Mouse (Mus musculus): ENCODE measurements around the gene AC161166.1.
A peak's percentile ranks its signal among the peaks of the same experiment; 100 is the strongest.
"Not testable (repeated sequence)": the region's sequence is repeated elsewhere in the genome, so short reads cannot be mapped to it uniquely, and the experiment has no call there.

Gene AC161166.1

DNA sequence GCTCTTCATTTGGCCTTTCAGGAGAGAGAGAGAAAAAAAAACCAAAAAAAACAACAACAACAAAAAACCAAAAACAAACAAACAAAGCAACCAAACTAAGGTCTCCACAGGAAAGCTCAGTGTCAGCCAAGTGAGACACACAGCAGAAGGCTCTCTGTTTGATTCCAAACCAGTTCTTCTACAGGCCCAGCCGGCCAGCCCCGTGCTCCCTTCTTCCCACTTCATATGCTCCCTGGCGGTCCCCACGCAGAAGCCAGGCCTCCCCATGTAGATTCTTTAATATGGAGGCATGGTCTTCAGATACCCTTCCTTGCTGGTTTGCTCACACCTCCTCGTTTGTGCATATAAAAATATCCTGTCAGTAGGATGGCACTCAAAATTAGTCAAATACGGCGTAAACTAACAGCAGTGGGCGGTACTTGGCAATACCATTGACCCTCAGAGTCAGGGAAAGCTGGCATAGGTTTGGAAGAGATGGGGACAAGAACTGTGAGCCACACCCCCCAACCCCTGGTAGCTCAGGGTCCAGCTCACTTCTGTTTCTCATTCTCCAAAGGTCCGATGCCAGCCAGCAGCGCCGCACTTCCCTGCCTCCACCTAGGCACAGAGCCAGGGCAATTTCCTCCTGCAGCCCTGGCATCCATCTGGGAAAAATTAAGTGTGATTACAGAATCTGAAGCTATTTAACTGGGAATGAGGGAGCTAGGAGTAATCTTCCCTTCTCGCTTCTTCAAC is 13.6 kb upstream of the AC161166.1 start:
- no peak for DNase-seq (ENCODE audit: low spot score in 2 of 2)

DNA sequence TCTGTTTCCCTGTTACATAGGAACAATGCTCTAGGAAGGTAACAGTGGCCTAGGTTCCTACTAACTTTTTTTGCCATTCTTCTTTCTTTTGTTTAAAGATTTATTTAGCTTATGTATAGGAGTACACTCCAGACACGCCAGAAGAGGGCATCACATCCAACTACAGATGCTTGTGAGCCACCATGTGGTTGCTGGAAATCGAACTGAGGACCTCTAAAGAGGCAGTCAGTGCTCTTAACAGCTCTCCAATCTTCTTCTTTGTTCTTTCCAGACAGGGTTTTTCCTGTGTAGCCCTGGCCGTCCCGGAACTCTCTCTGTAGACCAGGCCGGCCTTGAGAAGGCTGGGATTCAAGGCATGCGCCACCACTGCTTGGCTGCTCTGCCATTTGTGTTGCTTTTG is 12.7 kb upstream of the AC161166.1 start:
- no peak for DNase-seq (ENCODE audit: low spot score in 2 of 2)

DNA sequence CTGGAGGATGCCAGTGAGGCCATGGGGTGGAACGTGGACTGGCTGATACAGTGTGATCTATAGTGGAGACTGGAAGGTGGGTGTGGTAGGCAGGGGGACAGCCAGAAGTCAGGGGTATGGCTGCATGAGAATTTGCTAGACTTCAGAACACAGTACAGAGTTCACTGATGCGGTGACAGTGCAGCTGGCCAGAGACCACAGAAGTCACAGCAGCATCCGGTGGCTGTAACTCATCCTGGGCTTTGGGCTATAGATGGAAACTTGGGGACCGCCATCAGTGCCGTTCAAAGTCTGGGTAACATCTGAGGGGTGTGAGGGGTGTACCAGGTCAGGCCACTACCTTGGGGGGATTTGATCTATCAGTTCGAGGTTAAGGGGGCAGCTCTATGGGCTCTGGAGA is 11.5 kb upstream of the AC161166.1 start:
- no peak for DNase-seq (ENCODE audit: low spot score in 2 of 2)

DNA sequence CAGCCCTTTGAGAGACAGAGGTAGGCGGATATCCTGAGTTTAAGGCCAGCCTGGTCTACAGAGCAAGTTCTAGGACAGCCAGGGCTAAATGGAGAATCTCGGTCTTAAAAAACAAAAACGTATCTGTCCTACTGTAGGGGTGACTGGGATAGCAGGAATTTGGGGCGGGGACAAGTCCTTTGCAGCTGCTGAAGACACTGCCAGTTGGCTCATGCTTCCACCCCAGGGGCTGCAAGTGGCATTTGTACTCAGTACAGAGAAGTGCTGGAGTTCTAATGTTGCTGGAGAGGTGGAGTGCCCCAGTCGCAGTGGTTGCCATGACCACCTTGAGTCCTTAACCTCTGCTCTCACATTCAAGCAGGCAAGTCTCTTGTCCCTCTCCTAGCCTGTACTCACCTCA is 10.6 kb upstream of the AC161166.1 start:
- no peak for DNase-seq (ENCODE audit: low spot score in 2 of 2)

DNA sequence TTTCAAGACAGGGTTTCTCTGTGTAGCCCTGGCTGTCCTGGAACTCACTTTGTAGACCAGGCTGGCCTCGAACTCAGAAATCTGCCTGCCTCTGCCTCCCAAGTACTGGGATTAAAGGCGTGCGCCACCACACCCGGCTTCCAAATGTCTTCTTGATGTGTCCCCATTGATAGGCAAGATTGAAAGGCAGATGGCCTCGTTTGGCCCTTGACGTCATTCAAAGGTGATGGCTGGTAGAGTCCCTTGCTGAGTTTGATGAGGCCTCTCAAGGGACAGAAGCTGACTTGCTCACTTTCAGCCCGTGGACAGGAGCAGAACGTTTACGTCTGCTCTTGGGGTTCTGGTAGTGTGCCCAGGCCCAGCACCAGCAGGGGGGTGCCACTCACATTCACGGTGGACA is 7.8 kb upstream of the AC161166.1 start:
- not testable (repeated sequence) for DNase-seq (ENCODE audit: low spot score in 2 of 2)

DNA sequence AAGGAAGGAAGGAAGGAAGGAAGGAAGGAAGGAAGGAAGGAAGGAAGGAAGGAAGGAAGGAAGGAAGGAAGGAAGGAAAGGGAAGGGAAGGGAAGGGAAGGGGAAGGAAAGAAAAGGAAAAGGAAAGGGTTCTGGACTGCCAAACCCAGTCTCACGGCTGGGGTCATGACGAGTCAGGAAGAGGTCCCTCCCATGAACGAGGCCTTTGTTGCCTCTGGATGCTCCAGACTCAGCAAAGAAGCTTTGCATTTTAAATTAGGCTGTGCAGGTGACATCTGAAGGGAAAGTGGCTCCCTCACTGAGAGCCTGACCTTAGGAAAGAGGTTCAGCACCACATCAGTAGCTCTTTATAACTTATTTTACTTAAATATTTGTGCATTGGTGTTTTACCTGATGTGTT is 6.9 kb upstream of the AC161166.1 start:
- DNase-seq (ENCODE audit: low spot score in 2 of 2): no peak

DNA sequence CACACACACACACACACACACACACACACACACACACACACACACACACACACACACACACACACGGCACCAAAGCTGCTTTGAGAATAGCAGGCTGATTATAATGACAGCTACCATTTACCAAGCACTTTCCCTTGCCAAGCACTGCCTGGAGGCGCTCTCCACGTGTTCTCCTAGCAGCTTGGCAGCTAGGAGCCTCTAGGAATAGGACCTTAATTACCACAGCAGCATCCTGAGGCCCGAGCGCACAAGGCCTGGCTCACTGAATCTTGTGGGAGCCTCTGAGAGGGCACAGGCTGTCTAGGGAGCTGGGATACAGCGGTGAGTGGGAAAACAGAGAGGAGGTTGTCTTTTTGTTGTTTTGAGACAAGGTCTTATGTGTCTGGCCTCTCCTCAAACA is 5.4 kb upstream of the AC161166.1 start:
- no peak for DNase-seq (ENCODE audit: low spot score in 2 of 2)

DNA sequence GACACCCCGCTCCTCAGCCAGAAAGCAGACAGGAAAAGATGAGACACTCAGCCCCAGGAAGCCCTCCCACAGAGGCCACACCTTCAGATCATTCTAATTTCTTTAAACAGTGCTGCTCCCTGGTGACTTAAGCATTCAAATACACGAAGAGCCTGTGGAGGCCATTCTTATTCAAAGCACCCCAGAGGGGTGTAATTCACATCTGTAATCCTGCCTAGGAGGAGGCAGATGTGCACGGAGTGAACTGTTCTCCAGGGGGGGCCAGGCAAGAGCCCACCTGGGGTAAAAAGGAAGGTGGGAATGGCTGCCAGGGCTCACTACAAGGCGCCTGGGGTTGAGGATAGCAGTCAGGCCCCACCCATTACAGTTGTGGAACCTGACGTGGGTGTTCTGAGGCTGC is 4.8 kb upstream of the AC161166.1 start:
- no peak for DNase-seq (ENCODE audit: low spot score in 2 of 2)

DNA sequence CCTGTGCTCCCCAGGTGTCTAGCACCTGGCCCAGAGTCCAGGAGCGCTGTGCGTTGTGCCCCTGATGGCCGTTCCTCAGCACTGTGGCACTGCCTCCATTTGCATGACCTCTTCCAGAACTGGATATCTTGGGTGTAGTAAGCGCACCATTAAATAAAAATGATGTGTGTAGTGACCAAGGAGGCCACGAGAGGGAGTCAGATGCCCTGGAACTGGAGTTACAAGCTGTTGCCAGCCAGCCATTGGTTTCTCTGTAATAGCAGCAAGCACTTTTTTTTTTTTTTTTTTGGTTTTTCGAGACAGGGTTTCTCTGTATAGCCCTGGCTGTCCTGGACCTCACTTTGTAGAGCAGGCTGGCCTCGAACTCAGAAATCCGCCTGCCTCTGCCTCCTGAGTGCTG is 4.1 kb upstream of the AC161166.1 start:
- DNase-seq (ENCODE audit: low spot score in 2 of 2): peak in 1 of 2 experiments; percentile 26

DNA sequence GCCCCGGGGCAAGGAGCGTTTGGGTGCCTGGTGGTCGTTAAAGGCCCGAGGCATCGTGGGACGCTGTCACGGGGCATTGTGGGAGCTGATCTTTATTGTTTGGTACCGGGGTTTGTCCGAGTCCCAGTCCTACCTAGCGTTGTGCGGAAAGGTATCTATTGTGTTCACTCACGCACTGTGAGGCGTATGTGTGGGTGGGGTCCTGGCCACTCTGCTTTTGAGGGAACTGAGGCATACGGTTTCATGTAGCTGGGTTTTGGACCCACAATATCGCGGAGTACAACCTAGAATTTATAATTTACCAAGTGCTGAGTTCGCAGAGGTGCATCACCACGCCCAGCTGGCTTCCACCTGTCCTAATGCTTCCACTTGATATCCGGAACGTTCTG is 4.5 kb downstream of the AC161166.1 start:
- no peak for DNase-seq (ENCODE audit: low spot score in 2 of 2)

DNA sequence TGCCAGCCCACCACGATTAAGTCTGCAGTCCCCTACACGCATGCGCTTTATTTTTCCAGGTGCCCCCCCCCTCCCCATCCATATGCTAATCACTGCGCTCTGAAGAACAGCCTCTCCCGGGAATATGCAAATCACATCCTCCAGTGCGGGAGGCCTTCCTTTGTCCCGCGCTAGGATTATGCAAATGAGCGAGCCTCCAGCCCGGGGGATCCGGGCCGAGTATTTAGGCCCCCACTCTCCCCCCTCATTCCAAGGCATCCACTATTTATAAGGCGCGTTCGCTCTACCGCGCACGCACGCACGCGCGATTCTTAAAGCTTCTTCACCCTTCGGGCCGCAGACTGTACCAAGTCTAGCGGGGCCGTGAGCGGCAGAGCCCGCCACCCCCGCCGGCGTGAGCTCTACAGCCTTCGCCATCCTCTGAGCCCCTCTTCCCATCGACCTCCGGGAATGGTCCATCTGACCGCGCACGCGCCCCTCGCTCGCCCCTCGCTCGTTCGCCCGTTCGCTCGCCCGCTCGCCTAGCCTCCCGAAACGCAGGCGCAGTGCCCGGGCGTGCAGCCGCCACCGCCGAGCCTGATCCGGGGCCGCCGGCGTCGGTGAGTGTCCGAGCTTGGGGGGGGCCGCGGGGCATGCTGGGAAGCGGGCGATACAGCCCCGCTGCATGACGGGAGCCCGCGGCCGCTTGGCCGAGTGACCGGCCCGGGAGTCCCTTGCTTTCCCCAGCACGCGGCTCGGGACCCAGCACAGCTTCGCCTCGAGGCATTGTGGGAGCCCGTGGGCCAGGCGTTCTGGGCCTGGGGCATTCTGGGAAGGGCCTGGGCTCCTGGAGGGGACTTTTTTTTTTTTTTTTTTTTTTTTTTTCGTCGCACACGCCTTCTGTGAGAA is 5.2 kb downstream of the AC161166.1 start, which contains the start of gene Zfp428:
Zfp428 (plus strand) TSS at position 169 of the 888 bp plus-strand sequence.
- peak; percentile 57 to 59 for DNase-seq (ENCODE audit: low spot score in 2 of 2)

DNA sequence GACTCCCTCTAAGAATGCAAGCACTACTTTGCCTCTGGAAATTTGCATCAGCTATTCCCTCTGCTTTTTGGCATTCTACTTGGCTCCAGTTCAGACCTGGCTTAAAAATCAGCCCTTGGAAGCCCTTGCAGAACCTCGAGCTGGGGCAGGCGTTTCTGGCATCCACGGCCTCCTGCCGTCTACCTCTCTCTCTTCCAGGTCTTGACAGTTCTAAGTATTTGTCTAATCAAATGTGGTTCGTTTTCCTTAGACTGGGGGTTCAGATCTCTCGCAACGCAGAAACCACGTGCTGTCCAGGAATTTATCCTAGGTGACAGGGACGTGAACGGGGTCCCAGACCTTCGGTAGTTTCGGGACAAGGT is 5.8 kb downstream of the AC161166.1 start:
- DNase-seq (ENCODE audit: low spot score in 2 of 2): no peak

DNA sequence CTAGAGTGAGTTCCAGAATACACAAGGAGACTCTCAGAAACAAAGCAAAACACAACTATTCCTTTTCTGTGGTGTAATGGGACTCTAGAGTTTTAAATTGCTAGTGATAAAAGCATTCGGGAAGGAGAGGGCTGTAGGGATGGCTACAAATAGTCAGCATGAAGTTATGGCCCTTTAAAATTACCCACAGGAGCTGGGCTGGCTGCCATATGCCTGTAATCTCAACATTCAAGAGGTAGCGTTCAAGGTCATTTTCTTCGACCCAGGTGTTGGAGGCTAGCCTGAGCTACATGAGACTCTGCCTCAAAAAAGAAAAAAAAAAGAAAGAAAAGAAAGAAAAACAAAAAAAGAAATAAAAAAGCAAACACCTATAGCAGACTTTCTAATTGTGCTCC is 6.2 kb downstream of the AC161166.1 start:
- DNase-seq (ENCODE audit: low spot score in 2 of 2): no peak

DNA sequence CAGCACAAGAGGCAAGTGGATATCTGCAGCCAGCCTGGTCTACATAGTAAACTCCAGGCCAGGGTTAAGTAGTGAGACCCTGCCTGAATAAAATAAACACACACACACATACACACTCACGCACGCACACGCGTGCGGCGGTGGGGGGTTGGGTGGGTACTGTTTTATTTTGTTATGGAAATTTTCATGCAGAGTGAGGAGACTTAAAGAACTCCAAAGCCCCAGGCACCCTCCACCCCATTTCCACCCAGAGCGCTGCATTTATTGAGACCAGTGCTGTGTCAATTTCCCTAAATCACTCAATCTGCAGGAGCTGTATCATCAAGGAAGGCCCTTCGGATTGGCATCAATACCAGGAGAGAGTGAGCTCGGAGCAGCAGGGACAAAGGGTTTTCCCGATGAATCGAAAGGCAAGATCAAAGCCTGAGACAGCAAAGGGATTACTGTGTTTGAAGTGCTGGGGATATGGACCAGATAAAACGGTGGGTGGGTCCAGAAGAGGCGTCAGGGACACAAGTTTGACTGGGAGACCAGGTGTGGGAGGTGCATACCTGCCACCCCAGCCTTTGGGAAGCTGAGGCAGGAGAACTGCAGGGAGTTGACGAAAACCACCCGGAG is 6.7 kb downstream of the AC161166.1 start:
- no peak for DNase-seq (ENCODE audit: low spot score in 2 of 2)

DNA sequence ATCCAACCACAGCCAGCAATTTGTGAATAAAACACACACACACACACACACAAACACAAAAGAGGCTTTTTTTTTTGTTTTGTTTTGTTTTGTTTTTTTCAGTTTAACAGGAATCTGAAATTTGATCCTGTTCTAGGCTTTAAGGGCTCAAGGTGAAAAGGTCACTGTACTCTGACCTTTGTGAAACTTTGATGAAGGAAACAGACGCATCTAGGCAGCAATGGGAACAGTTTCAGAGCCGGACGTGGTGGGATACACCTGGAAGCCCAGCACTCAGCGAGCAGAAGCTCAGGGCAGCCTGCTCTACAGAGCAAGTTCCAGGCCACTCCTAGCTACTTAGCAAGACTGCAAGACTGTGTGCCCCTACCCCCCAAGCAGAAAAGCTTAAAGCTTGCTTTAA is 7.4 kb downstream of the AC161166.1 start:
- no peak for DNase-seq (ENCODE audit: low spot score in 2 of 2)

DNA sequence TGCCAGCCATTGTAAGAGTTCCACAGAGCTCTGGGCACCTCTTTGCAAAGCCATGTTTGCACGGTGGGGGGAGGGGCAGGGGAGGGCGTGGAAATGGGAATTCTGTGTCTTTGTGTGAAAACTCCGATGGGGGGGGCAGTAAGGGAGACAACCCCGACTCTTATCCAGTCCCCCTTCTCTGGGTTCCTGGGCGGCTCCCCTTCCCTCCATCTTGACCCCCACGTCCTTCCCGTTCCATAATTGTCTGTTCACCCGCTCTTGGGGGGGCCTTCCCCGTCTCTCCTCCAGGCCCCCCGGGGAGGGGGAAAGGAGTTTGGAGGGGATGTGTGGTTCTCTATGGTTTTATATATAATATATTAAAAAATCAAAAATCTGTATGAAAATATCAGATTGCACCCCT is 8.3 kb downstream of the AC161166.1 start:
- DNase-seq (ENCODE audit: low spot score in 2 of 2): no peak

DNA sequence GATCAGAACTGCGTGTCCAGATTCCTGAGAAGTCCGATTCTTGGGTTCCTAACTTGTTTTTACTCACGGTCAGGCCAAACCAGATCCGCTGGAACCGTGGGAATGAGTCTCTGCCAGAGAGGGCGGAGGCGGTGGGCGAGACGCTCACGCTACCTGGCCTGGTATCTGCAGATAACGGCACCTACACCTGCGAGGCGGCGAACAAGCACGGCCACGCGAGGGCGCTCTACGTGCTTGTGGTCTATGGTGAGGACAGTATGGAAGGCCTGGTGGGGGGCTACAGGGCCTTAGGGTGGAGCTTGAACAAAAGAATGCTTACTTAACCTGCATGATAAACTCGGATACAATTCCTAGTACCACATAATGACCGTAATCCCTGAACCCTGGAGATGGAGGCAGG is 10.8 kb downstream of the AC161166.1 start:
- peak in 1 of 2 experiments; percentile 46 for DNase-seq (ENCODE audit: low spot score in 2 of 2)

DNA sequence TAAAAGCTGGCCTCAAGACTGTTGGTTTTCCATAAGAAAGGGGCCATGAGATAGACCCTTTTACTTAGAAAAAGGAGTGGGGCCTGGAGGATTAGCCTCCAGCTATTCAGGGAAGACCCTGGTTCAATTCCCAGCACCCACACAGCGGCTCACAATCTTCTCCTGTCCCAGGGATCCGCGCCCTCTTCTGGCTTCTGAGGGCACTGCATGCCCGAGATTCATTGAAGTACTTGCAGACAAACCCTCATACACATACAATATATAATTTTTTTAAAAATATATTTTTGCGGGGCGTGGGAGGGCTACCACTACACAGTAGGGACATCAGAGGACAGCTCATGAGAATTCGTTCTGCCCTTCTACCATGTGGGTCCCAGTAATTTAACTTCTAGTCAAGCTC is 11.3 kb downstream of the AC161166.1 start:
- DNase-seq (ENCODE audit: low spot score in 2 of 2): peak in 1 of 2 experiments; percentile 46

DNA sequence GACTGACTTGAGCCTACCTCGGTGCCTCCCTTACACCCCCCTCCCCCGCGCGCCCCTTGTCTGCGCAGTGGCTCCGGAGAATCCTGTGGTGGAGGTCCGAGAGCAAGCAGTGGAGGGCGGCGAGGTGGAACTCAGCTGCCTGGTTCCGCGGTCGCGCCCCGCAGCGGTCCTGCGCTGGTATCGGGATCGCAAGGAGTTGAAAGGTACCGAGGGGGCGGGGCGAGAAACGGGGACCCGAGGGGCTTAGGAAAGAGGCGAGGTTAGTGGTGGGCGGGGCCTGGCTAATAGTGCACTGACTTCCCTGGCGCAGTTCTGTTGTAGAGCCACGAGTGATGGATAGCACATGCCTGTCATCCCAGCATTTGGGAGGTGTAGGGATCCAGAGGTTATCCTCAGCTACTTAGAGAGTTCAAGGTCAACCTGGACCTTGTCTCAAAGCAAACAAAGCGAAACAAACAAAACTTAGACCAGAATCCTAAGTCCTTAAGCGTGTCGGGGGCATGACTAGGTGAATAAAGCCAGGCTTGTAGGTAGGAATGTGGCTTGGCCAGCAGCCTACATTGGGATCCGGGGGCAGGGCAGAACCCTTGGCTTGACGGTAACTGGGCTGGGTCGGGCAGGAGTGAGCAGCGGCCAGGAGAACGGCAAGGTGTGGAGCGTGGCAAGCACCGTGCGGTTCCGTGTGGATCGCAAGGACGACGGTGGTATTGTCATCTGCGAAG is 12.2 kb downstream of the AC161166.1 start:
- no peak for DNase-seq (ENCODE audit: low spot score in 2 of 2)

DNA sequence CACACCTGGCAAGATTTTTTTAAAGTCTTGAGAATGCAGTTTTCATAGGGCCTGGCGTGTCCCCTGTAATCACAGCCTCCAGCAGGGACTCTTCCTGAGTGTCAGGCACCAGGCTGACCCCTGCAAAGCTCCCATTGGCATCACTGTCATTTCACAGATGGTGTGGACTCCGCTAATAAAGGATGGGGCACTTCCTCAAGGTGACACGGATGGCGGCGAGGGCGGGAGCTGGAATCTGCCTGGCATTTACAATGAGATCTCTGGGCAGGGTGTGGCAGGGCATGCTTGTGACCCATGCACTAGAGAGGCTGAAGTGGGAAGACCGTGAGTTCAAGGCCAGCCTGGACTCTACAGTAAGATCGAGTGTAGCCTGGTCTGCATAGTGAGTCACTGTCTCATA is 24.0 kb downstream of the AC161166.1 start:
- no peak for DNase-seq (ENCODE audit: low spot score in 2 of 2)

DNA sequence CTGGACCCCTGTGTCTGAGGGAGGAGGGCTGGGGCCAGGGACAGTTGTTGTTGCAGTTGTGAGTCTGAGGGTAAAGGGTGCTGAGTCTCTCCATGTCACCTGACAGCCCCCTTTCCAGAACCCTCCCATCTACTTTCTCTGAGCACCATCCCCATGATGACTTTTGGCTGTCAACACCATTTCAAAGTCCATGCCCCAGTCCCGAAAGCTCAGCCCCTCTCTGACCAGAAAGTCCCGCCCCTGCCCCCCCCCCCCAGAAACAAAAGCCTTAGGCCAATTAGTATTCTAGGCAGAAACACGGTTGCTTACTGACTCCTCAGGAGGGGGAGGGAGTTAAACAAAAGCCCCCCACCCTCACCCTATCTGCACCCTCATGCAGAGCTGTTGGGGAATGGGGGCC is 24.9 kb downstream of the AC161166.1 start:
- no peak for DNase-seq (ENCODE audit: low spot score in 2 of 2)

DNA sequence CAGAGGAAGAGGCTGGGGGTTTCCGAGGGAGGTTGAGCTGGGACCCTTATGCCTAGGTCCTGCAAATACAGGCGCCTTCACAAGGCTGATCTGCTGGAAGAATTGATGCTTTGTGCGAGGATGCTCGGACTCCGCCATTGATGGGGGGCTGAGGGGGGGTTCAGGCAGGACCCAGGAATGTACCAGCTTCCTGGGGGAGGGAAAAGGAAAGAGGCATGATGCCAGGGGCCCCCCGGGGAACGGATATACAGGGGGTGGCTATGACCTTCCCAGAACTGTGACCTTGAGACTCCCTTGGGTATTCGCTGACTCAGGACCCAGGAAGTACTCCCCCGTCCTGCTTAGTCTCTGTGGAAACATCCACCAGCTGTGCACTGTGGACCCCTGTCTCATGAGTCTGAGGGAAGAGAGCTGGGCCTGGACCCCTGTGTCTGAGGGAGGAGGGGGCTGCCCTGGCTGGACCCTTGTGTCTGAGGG is 25.6 kb downstream of the AC161166.1 start:
- DNase-seq (ENCODE audit: low spot score in 2 of 2): no peak
